Mouse (Mus musculus): ENCODE results near the gene Tef. TPM values are rescaled to one million over a fixed set of nuclear protein-coding genes. Genes with fewer than 3 reads are reported as not detected.

Tef gene
- polyA plus RNA-seq, 1 experiment from 2014 or later, result 28.9 TPM

DNA sequence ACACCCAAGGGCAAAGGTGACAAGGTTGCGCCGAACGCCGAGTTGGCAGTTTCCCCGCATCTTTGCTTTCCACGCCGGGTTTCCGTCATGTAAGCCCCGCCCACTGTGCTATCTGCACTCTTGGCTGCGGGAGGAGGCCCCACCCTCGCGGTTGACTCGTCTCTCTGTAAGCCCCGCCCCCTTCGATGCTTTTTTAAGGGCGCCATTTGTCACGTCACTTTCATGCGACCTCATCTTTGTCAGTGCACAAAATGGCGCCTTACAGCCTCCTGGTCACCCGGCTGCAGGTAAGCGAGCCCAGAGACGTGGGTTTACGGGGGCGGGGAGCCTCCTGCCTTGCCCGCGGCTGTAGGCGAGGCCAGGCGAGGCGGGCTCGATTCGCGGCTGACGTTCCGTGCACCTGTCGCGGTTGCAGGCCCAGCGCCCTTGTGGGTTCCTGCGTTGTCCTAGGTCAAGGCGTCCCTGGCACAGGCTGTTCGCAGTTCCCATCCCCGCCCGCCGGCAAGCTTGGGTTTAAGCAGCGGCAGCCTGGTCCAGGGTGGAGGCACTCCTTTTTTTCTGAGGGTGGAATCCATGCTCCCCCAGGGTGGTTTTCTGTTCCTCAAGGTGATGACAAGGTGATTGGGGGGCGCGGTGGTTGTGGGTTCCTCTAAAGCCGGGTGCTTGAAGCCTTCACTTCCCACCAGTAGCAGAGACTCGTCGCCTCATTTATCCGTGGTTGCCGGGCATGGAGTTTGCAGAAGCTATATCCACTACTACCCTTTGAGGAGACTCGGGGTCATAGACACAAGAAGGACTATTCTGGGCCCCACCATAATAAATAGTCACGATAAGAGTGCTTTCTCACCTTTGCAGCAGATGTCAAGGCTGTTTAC, 70.3 kb downstream of the Tef start, which contains the start of gene Aco2:
Aco2 (plus strand) TSS at position 48 of the 875 bp plus-strand sequence.
- under 1% methylated on average over 52 of the region's 53 CpGs for WGBS
- ATAC-seq (ENCODE audit: insufficient number of reproducible peaks, low FRiP score, low TSS enrichment, low read depth), result peak; percentile 89
- H3K4me2 ChIP-seq, result peak within 1 kb of the TSS; percentile 81

More for the DNA sequence above, 70.3 kb downstream of the Tef start, which contains the start of gene Aco2:
- H3K4me1 ChIP-seq, result peaks cover 12% of the 10 kb centered on the region
- peak within 1 kb of the TSS; percentile 100 for H3K4me3 ChIP-seq
- H3K9ac ChIP-seq, result peak within 1 kb of the TSS; percentile 95
- peak within 1 kb of the TSS; percentile 99 for H3K27ac ChIP-seq
- no peaks in the 10 kb centered on the region for H3K27me3 ChIP-seq
- H3K36me3 ChIP-seq, result peaks cover 33% of the 10 kb centered on the region
- no peaks in the 10 kb centered on the region for H3K9me3 ChIP-seq

Other genes starting within 250 kb of the Tef start
- gene Ep300, start 217.1 kb upstream of the Tef start, polyA plus RNA-seq (2015; fragmentation: Nextera tagmentation; extraction: Ambion mirVana), result 16.3 and 18.6 TPM in 2 replicates
- 16.5 and 17.9 TPM in 2 replicates for gene L3mbtl2, start 138.5 kb upstream of the Tef start, polyA plus RNA-seq (2015; fragmentation: Nextera tagmentation; extraction: Ambion mirVana)
- gene Chadl, start 105.1 kb upstream of the Tef start, polyA plus RNA-seq (2015; fragmentation: Nextera tagmentation; extraction: Ambion mirVana), result 15.2 and 15.3 TPM in 2 replicates
- 28.7 and 28.9 TPM in 2 replicates for gene Zc3h7b, start 57.4 kb upstream of the Tef start, polyA plus RNA-seq (2015; fragmentation: Nextera tagmentation; extraction: Ambion mirVana)
- 99.6 and 101 TPM in 2 replicates for gene Rangap1, start 56.9 kb upstream of the Tef start, polyA plus RNA-seq (2015; fragmentation: Nextera tagmentation; extraction: Ambion mirVana)
- gene Tob2, start 56.4 kb downstream of the Tef start, polyA plus RNA-seq (2015; fragmentation: Nextera tagmentation; extraction: Ambion mirVana), result 29.8 and 32.1 TPM in 2 replicates
- gene Phf5a, start 69.5 kb downstream of the Tef start, polyA plus RNA-seq (2015; fragmentation: Nextera tagmentation; extraction: Ambion mirVana), result 124 TPM in 2 replicates
- gene Aco2, start 69.9 kb downstream of the Tef start, polyA plus RNA-seq (2015; fragmentation: Nextera tagmentation; extraction: Ambion mirVana), result 144 and 165 TPM in 2 replicates
- gene Polr3h, start 123.8 kb downstream of the Tef start, polyA plus RNA-seq (2015; fragmentation: Nextera tagmentation; extraction: Ambion mirVana), result 60.5 and 76.3 TPM in 2 replicates
- gene Csdc2, start 134.3 kb downstream of the Tef start, polyA plus RNA-seq (2015; fragmentation: Nextera tagmentation; extraction: Ambion mirVana), result 14.0 and 16.1 TPM in 2 replicates
- 39.5 and 40.5 TPM in 2 replicates for gene Pmm1, start 158.5 kb downstream of the Tef start, polyA plus RNA-seq (2015; fragmentation: Nextera tagmentation; extraction: Ambion mirVana)
- gene 1700029P11Rik, start 178.1 kb downstream of the Tef start, polyA plus RNA-seq (2015; fragmentation: Nextera tagmentation; extraction: Ambion mirVana), result not detected in 2 replicates
- 73.8 and 77.5 TPM in 2 replicates for gene Xrcc6, start 185.4 kb downstream of the Tef start, polyA plus RNA-seq (2015; fragmentation: Nextera tagmentation; extraction: Ambion mirVana)
- gene Desi1, start 231.4 kb downstream of the Tef start, polyA plus RNA-seq (2015; fragmentation: Nextera tagmentation; extraction: Ambion mirVana), result 30.2 and 30.9 TPM in 2 replicates
- gene Snu13, start 245.2 kb downstream of the Tef start, polyA plus RNA-seq (2015; fragmentation: Nextera tagmentation; extraction: Ambion mirVana), result 250 and 262 TPM in 2 replicates

Data from limb, embryonic 15.5 days (tissue).